Mouse (Mus musculus) midbrain, embryonic 12.5 days (tissue): ENCODE measurements around the gene Ulk4. TPM values are rescaled to one million over a fixed set of nuclear protein-coding genes. Genes with fewer than 3 reads are reported as not detected.

Experiments used
- ATAC-seq: fragments of 200-750 bp; cut with Nextera tagmentation; 2 replicates; pipeline ENCODE4 v1.8.0; 2017; ENCODE audit warnings: low read depth, moderate TSS enrichment, moderate library complexity; ENCODE audit not compliant: low FRiP score
- H3K27ac ChIP-seq: fragments of 300-500 bp; sonication (generic); replicated peaks from 2 replicates; pipeline ENCODE4 v1.5.1; 2016; ENCODE audit warnings: mild to moderate bottlenecking
- H3K27me3 ChIP-seq: fragments of 300-500 bp; sonication (generic); 2 replicates; pipeline ENCODE4 v1.6.1; 2016; ENCODE audit warnings: mild to moderate bottlenecking
- H3K36me3 ChIP-seq: fragments of 300-500 bp; sonication (generic); 2 replicates; pipeline ENCODE4 v1.6.1; 2016
- H3K4me1 ChIP-seq: fragments of 300-500 bp; sonication (generic); 2 replicates; pipeline ENCODE4 v1.6.1; 2016
- H3K4me2 ChIP-seq: fragments of 300-500 bp; sonication (generic); replicated peaks from 2 replicates; pipeline ENCODE4 v1.6.1; 2016; ENCODE audit warnings: mild to moderate bottlenecking, moderate library complexity
- H3K4me3 ChIP-seq: fragments of 300-500 bp; sonication (generic); 2 replicates; pipeline ENCODE4 v1.5.1; 2016; ENCODE audit warnings: mild to moderate bottlenecking
- H3K9ac ChIP-seq: fragments of 300-500 bp; sonication (generic); replicated peaks from 2 replicates; pipeline ENCODE4 v1.6.1; 2016; ENCODE audit warnings: mild to moderate bottlenecking, moderate library complexity
- H3K9me3 ChIP-seq: fragments of 300-500 bp; sonication (generic); 2 replicates; pipeline ENCODE4 v1.6.1; 2016; ENCODE audit warnings: mild to moderate bottlenecking
- WGBS: fragments of 180-500 bp; shearing (Covaris S2); methylation state at CpG from one replicate; pipeline ENCODE4 v1.1.7; 2016; 5-methylcytosine and 5-hydroxymethylcytosine counted together
- microRNA-seq: library from miRNA; unstranded; fragments of <30 nt; microRNA quantifications from one replicate; pipeline ENCODE4, GENCODE M21; 2017
- polyA plus RNA-seq: library from polyadenylated mRNA; unstranded; fragments of >200 nt; fragmentation: Nextera tagmentation; extraction: Ambion mirVana; gene quantifications from 2 replicates; pipeline ENCODE4 v1.2.1, GENCODE M21; 2016

Gene Ulk4
- polyA plus RNA-seq, 1 experiment from 2014 or later = 193 TPM

DNA sequence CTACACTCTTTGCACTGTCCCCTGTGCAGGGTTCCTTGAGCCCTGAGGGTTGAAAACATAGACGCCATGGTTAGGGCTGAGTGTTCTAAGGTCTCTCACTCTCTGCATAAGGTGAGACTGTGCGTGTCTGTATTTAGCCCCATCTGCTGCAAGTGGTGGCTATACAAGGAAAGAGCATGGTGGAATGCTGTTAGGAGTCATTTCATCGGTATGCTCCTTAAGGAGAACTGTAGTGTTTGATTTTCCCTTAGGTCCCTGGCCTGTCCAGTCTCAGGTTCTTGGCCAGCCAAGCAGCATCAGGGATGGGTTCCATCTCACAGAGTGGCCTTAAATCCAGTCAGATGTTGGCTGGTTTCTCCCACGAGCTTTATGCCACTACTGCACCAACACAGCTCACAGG lies 362.6 kb downstream of the Ulk4 start:
- H3K9me3 ChIP-seq = no peaks in the 10 kb centered on the region

DNA sequence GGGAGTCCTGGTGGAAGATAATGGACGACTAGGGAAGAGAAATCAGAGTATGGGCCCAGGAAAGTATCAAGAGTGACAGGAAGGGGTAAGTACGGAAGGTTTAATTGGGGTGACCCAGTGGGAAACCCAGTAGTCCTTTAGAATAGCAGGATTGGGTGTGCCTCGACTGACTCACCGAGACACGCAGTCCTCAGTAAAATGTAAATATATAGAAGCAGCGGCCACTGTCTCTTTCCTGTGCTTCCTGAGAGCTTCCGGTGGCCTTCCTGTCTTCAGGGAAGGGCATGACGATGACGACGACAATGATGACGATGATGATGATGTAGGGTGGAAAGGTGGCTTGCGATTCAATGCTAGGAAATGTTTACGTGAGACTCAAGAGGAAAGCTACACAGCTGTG lies 363.8 kb downstream of the Ulk4 start:
- no peak overlapping the region for H3K9ac ChIP-seq

More for the DNA sequence above, 362.6 kb downstream of the Ulk4 start:
- Histone ChIP-seq H3K27ac (no peak overlapping the region), H3K4me2 (no peak overlapping the region), H3K27me3 (no peaks in the 10 kb centered on the region), H3K4me3 (no peak overlapping the region), H3K36me3 (no peaks in the 10 kb centered on the region), H3K4me1 (0 out of 2 replicates have a peak, but pooled peaks cover 3% of the 10 kb centered on the region), H3K9ac (no peak overlapping the region)
- no peak for ATAC-seq
- WGBS = 90% methylated on average over 4 of the region's 4 CpGs

DNA sequence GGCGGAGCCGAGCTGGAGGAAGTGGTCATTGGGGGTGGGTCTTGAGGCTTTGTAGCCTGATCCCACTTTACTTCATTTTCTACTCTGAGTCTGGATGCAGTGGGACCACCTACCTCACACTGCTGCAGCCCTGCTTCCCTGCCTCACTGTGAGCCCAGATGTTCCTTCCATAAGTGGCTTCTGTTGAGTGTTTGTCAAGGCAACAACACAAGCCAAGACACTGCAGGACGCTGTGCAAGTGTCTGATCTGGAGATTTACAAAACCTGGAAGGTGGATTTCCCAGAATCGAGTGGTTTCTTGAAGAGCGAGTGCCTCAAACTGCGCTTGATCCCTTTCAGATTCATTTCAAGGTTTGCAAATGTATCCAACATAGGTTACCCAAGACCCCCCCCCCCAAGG lies 368.5 kb downstream of the Ulk4 start:
- no peak for ATAC-seq
- Histone ChIP-seq H3K4me3 (no peak overlapping the region), H3K9me3 (no peaks in the 10 kb centered on the region), H3K27me3 (peaks cover 6% of the 10 kb centered on the region; the same call in 1 of the 2 replicates), H3K4me2 (no peak overlapping the region), H3K36me3 (no peaks in the 10 kb centered on the region), H3K27ac (no peak overlapping the region), H3K4me1 (no peaks in the 10 kb centered on the region), H3K9ac (no peak overlapping the region)
- 85% methylated on average over 6 of the region's 6 CpGs for WGBS

More for the DNA sequence above, 363.8 kb downstream of the Ulk4 start:
- WGBS = 80% methylated on average over 13 of the region's 13 CpGs
- Histone ChIP-seq H3K9me3 (no peaks in the 10 kb centered on the region), H3K4me2 (no peak overlapping the region), H3K27me3 (no peaks in the 10 kb centered on the region), H3K27ac (no peak overlapping the region), H3K4me3 (no peak overlapping the region), H3K36me3 (no peaks in the 10 kb centered on the region), H3K4me1 (no peaks in the 10 kb centered on the region)
- ATAC-seq = no peak

Small RNA genes lying within 50 kb of the gene (microRNA-seq; reads per million reads assigned to microRNA genes)
- 0.70 reads per million for gene Mir7090

Other genes with a start within 250 kb of the Ulk4 start
- 38.0 and 42.2 TPM in 2 replicates for gene Trak1, start 20.3 kb upstream of the Ulk4 start, polyA plus RNA-seq
- gene Cck, start 218.5 kb upstream of the Ulk4 start, polyA plus RNA-seq = 8.1 and 10.3 TPM in 2 replicates